Mouse (Mus musculus) kidney, embryonic 16.5 days (tissue): ENCODE measurements around the gene Rpusd2. TPM values are rescaled to one million over a fixed set of nuclear protein-coding genes. Genes with fewer than 3 reads are reported as not detected.

Experiments
- ATAC-seq: fragments of 200-750 bp; cut with Nextera tagmentation; 2 replicates; pipeline ENCODE4 v1.8.0; 2017; ENCODE audit warnings: moderate TSS enrichment; ENCODE audit not compliant: low FRiP score, low TSS enrichment
- H3K27ac ChIP-seq: fragments of 300-500 bp; sonication (generic); 2 replicates; pipeline ENCODE4 v1.5.1; 2014; ENCODE audit warnings: low read length
- H3K27me3 ChIP-seq: fragments of 300-500 bp; sonication (generic); 2 replicates; pipeline ENCODE4 v1.6.1; 2014; ENCODE audit warnings: low read length, control low read depth, mixed read lengths; ENCODE audit not compliant: insufficient read depth
- H3K36me3 ChIP-seq: fragments of 300-500 bp; sonication (generic); 2 replicates; pipeline ENCODE4 v1.6.1; 2014; ENCODE audit warnings: low read length, control low read depth, mixed read lengths; ENCODE audit not compliant: insufficient read depth
- H3K4me1 ChIP-seq: fragments of 300-500 bp; sonication (generic); 2 replicates; pipeline ENCODE4 v1.6.1; 2014; ENCODE audit warnings: low read length, control low read depth, mixed read lengths; ENCODE audit not compliant: insufficient read depth
- H3K4me2 ChIP-seq: fragments of 300-500 bp; sonication (generic); replicated peaks from 2 replicates; pipeline ENCODE4 v1.6.1; 2014; ENCODE audit warnings: low read depth, low read length
- H3K4me3 ChIP-seq: fragments of 300-500 bp; sonication (generic); 2 replicates; pipeline ENCODE4 v1.5.1; 2014; ENCODE audit warnings: mild to moderate bottlenecking, low read length
- H3K9ac ChIP-seq: fragments of 300-500 bp; sonication (generic); replicated peaks from 2 replicates; pipeline ENCODE4 v1.6.1; 2014; ENCODE audit warnings: low read length
- H3K9me3 ChIP-seq: fragments of 300-500 bp; sonication (generic); 2 replicates; pipeline ENCODE4 v1.6.1; 2016; ENCODE audit warnings: low read length, control low read depth
- WGBS: fragments of 180-500 bp; shearing (Covaris S2); extraction: QIAGEN DNeasy Blood & Tissue Kit; methylation state at CpG from one replicate; pipeline ENCODE4 v1.1.7; 2014; 5-methylcytosine and 5-hydroxymethylcytosine counted together
- polyA plus RNA-seq: library from polyadenylated mRNA; unstranded; fragments of >200 nt; fragmentation: Nextera tagmentation; extraction: Ambion mirVana; gene quantifications from 2 replicates; pipeline ENCODE4 v1.2.1, GENCODE M21; 2015

Gene Rpusd2
- polyA plus RNA-seq, 1 experiment from 2014 or later = 4.5 TPM

DNA sequence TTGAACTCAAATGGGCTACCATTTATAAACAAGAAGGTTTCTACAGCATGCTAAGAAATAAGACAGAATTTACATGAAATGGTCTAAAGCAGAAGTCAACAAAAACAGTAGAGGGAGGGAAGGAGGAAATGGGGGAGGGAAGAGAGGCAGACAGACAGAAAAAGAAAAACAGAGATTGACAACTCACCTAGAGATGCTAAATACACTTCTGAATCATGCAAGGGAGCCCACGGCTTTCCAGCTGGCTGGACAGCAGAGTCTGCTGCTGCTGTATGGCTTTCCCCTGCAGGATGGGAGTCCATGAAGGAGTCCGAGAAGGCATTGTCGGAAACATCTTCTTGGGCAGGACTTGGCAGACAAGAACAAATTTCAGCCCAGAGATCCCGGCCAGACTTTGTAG lies 7.6 kb upstream of the Rpusd2 start:
- Histone ChIP-seq H3K4me2 (no peak overlapping the region), H3K4me1 (peaks cover 12% of the 10 kb centered on the region), H3K9ac (no peak overlapping the region), H3K27me3 (no peaks in the 10 kb centered on the region), H3K27ac (no peak overlapping the region), H3K4me3 (no peak overlapping the region), H3K9me3 (no peaks in the 10 kb centered on the region), H3K36me3 (peaks cover 17% of the 10 kb centered on the region)
- WGBS = 90% methylated on average over 4 of the region's 4 CpGs
- no peak for ATAC-seq

- Histone ChIP-seq H3K27ac (no peak within 1 kb of the TSS), H3K4me3 (peak within 1 kb of the TSS; percentile 78), H3K4me2 (peak within 1 kb of the TSS; percentile 91), H3K27me3 (no peaks in the 10 kb centered on the region), H3K4me1 (peaks cover 12% of the 10 kb centered on the region), H3K36me3 (0 out of 2 replicates have a peak, but pooled peaks cover 5% of the 10 kb centered on the region), H3K9ac (peak within 1 kb of the TSS; percentile 78), H3K9me3 (no peaks in the 10 kb centered on the region)
- ATAC-seq = peak; percentile 95
- WGBS = 0% methylated on average over 28 of the region's 28 CpGs
Observed at GRCm38 (mm10) chr2:119028941-119029551, 5.5 kb upstream of the Rpusd2 start, which contains the start of gene Ccdc32. Gene Ccdc32 (minus strand): TSS chr2:119029393.

- Histone ChIP-seq H3K4me2 (no peak overlapping the region), H3K9ac (no peak overlapping the region), H3K27me3 (no peaks in the 10 kb centered on the region), H3K4me1 (peaks cover 27% of the 10 kb centered on the region), H3K27ac (no peak overlapping the region), H3K36me3 (peaks cover 3% of the 10 kb centered on the region), H3K9me3 (no peaks in the 10 kb centered on the region), H3K4me3 (no peak overlapping the region)
- 61% methylated on average over 4 of the region's 4 CpGs for WGBS
- ATAC-seq = no peak
Observed at GRCm38 (mm10) chr2:119032191-119032590, 2.4 kb upstream of the Rpusd2 start.

DNA sequence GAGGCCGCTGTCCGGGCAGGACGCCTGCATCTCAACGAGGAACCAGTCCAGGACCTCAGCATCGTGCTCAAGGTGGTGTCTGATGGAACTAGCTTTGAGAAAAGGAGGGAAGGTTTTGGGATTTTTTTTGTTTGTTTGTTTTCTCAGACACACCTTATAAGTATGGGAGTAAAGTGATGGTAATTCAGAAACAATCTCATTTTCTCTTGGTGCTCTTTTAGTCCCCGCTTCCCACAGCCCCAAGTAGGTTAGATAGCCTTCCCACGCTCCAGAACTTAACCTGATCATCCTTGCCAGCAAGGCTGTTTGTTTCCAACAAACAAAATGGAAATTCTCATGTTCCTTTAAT lies 781 bp downstream of the Rpusd2 start:
- H3K4me1 ChIP-seq = peaks cover 15% of the 10 kb centered on the region
- H3K27ac ChIP-seq = peak overlapping the region; percentile 69
- no peak for ATAC-seq
- H3K4me2 ChIP-seq = peak overlapping the region; percentile 70
- peak overlapping the region; percentile 74 for H3K4me3 ChIP-seq
- no peaks in the 10 kb centered on the region for H3K9me3 ChIP-seq
- H3K27me3 ChIP-seq = no peaks in the 10 kb centered on the region
- peak overlapping the region; percentile 72 for H3K9ac ChIP-seq
- peaks cover 21% of the 10 kb centered on the region for H3K36me3 ChIP-seq
- 7% methylated on average over 7 of the region's 7 CpGs for WGBS

DNA sequence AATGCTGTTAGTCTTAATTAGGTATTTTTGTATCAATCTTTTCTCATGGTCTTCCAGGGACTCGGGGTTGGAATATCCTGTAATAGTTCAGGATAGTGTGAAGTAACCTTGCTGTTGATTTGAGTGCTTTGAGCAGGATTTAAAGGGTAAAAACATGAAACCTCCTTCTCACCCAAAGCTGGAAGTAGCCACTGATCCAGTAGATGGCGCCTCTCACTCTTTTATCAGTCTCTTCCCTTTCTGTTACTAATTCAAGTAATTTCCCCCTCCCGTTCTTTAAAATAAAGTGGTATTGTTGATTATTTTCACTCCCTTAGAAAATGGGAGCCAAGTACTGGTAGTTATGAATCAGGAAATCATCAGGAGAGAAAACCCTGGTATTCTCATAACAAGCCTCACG lies 6.3 kb downstream of the Rpusd2 start:
- 47% methylated on average over 4 of the region's 4 CpGs for whole genome bisulfite sequencing
- peaks cover 21% of the 10 kb centered on the region for H3K36me3 ChIP-seq
- H3K4me3 ChIP-seq = no peak overlapping the region
- H3K27me3 ChIP-seq = no peaks in the 10 kb centered on the region
- H3K27ac ChIP-seq = no peak overlapping the region
- ATAC-seq = no peak
- H3K4me1 ChIP-seq = peaks cover 5% of the 10 kb centered on the region
- no peak overlapping the region for H3K4me2 ChIP-seq
- no peak overlapping the region for H3K9ac ChIP-seq
- H3K9me3 ChIP-seq = no peaks in the 10 kb centered on the region

GRCm38 (mm10) chr2:119045163-119045562 lies 10.6 kb downstream of the Rpusd2 start:
- H3K4me2 ChIP-seq = no peak overlapping the region
- WGBS = 62% methylated on average over 2 of the region's 2 CpGs
- H3K27me3 ChIP-seq = no peaks in the 10 kb centered on the region
- no peaks in the 10 kb centered on the region for H3K9me3 ChIP-seq
- H3K27ac ChIP-seq = no peak overlapping the region
- H3K4me3 ChIP-seq = no peak overlapping the region
- ATAC-seq = no peak
- no peak overlapping the region for H3K9ac ChIP-seq
- H3K4me1 ChIP-seq = peaks cover 10% of the 10 kb centered on the region
- H3K36me3 ChIP-seq = no peaks in the 10 kb centered on the region

DNA sequence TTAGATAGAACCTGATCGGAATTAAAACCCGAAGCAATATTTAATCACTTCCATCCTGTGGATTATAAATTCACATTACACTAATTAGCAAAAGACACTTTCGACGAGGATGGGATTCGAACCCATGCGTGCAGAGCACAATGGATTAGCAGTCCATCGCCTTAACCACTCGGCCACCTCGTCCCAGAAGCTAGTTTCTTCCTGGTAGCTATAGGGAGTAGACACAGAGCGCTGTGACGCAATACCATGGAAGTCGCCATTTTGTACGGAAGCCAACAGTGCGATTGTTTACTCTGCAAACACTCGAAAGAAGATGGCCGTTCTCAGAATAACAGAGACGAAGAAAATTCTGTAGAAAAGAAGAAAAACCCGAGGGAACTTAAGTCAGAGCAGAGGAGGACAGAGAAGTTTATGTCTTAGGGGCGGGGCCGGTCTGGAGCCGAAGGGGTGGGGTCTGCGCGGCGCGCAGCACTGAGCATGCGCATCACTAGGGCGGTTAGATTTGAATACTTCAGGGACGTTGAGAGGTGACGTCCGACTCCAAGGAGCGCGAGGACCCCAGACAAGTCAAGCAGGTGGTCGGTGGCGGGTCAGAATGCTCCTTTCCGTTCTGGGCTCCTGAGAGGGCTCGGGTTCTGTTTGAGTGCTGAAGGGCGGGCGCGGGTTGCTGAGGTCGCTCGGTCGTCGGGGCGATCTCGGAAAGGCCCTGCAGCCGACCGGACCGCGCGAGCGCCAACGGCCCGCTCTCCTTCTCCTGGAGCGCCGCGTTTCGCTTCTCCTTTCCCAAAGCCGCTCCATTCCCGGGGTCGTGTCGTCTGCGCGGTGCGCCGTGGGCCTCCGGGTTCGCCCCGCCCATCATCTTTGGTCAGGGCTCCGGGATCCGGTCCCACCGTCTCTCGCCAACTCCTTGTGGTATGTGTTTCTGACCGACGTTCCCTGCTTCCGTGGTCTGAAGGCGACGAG lies 12.3 kb downstream of the Rpusd2 start, which contains the start of gene Knl1:
Gene Knl1 (plus strand): TSS at position 471 of the 963 bp plus-strand sequence.
- H3K9me3 ChIP-seq = no peaks in the 10 kb centered on the region
- peak within 1 kb of the TSS; percentile 91 for H3K4me3 ChIP-seq
- ATAC-seq = peak; percentile 97
- WGBS = under 1% methylated on average over 70 of the region's 77 CpGs
- no peaks in the 10 kb centered on the region for H3K36me3 ChIP-seq
- peak within 1 kb of the TSS; percentile 84 for H3K9ac ChIP-seq
- peak within 1 kb of the TSS; percentile 63 for H3K4me2 ChIP-seq
- no peaks in the 10 kb centered on the region for H3K27me3 ChIP-seq
- H3K4me1 ChIP-seq = peaks cover 10% of the 10 kb centered on the region
- peak within 1 kb of the TSS; percentile 94 for H3K27ac ChIP-seq

DNA sequence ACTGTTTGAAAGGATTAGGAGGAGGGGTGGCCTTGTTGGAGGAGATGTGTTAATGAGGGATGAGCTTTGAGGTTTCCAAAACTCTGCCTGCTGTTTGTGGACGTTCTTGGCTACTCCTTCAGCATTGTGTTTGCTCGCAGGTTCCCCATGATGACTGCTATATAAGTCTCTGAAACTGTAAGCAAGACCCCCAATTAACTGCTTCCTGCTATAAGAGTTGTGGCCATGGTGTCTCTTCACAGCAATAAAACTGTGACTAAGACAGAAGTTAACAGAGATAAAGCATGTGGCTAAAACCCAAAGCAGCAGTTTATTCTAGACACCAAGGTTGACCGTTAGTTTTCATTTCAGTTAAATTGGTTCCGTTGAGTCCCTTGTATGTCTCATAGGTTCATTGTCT lies 13.3 kb downstream of the Rpusd2 start:
- Histone ChIP-seq H3K27me3 (no peaks in the 10 kb centered on the region), H3K9ac (peak overlapping the region; percentile 84), H3K4me1 (peaks cover 10% of the 10 kb centered on the region), H3K36me3 (no peaks in the 10 kb centered on the region), H3K27ac (no peak overlapping the region; the same call in 1 of the 2 replicates), H3K9me3 (no peaks in the 10 kb centered on the region), H3K4me3 (peak overlapping the region; percentile 91), H3K4me2 (peak overlapping the region; percentile 63)
- ATAC-seq = no peak
- WGBS = 11% methylated on average over 4 of the region's 4 CpGs

GRCm38 (mm10) chr2:119050132-119050650 lies 15.6 kb downstream of the Rpusd2 start:
- peaks cover 10% of the 10 kb centered on the region for H3K4me1 ChIP-seq
- no peak overlapping the region for H3K9ac ChIP-seq
- no peak overlapping the region for H3K27ac ChIP-seq
- H3K4me3 ChIP-seq = no peak overlapping the region
- H3K9me3 ChIP-seq = no peaks in the 10 kb centered on the region
- H3K4me2 ChIP-seq = no peak overlapping the region
- H3K36me3 ChIP-seq = no peaks in the 10 kb centered on the region
- no peaks in the 10 kb centered on the region for H3K27me3 ChIP-seq
- 86% methylated on average over 4 of the region's 4 CpGs for WGBS
- no peak for ATAC-seq
